Mouse (Mus musculus): Measurements from ENCODE around the gene Gm11559.
"Not testable (repeated sequence)": the region's sequence is repeated elsewhere in the genome, so short reads cannot be mapped to it uniquely, and the experiment has no call there.

Gene Gm11559

GRCm38 (mm10) chr11:99864176-99864575 is at the start of gene Gm11559:
Gene Gm11559 (plus strand): TSS chr11:99864476.
- not testable (repeated sequence) for DNase-seq (ENCODE audit: extremely low spot score, low read depth, low spot score)

- DNase-seq (ENCODE audit: extremely low spot score, low read depth, low spot score), result not testable (repeated sequence)
Measured at GRCm38 (mm10) chr11:99815566-99815965, 48.7 kb upstream of the Gm11559 start, which contains the start of gene Gm11564. Gene Gm11564 (minus strand): TSS chr11:99815666.

GRCm38 (mm10) chr11:99837966-99838365 is 26.3 kb upstream of the Gm11559 start, which contains the start of gene 2300003K06Rik:
Gene 2300003K06Rik (minus strand): TSS chr11:99838066.
- DNase-seq (ENCODE audit: extremely low spot score, low read depth, low spot score), result no peak

GRCm38 (mm10) chr11:99842185-99842584 is 22.1 kb upstream of the Gm11559 start:
- no peak for DNase-seq (ENCODE audit: extremely low spot score, low read depth, low spot score)

- DNase-seq (ENCODE audit: extremely low spot score, low read depth, low spot score), result no peak
Measured at GRCm38 (mm10) chr11:99846746-99847145, 17.5 kb upstream of the Gm11559 start.

GRCm38 (mm10) chr11:99851508-99851907 is 12.8 kb upstream of the Gm11559 start, which contains the start of gene Krtap4-16:
Gene Krtap4-16 (minus strand): TSS chr11:99851608.
- no peak for DNase-seq (ENCODE audit: extremely low spot score, low read depth, low spot score)

- DNase-seq (ENCODE audit: extremely low spot score, low read depth, low spot score), result no peak
Measured at GRCm38 (mm10) chr11:99854121-99854520, 10.2 kb upstream of the Gm11559 start.

GRCm38 (mm10) chr11:99857617-99858016 is 6.7 kb upstream of the Gm11559 start, which contains the start of gene Gm11568:
Gene Gm11568 (plus strand): TSS chr11:99857917.
- no peak for DNase-seq (ENCODE audit: extremely low spot score, low read depth, low spot score)

GRCm38 (mm10) chr11:99858761-99859160 is 5.5 kb upstream of the Gm11559 start:
- DNase-seq (ENCODE audit: extremely low spot score, low read depth, low spot score), result no peak

GRCm38 (mm10) chr11:99873089-99873488 is 8.8 kb downstream of the Gm11559 start, which contains the start of gene Krtap9-1:
Gene Krtap9-1 (plus strand): TSS chr11:99873389.
- DNase-seq (ENCODE audit: extremely low spot score, low read depth, low spot score), result not testable (repeated sequence)

- not testable (repeated sequence) for DNase-seq (ENCODE audit: extremely low spot score, low read depth, low spot score)
Measured at GRCm38 (mm10) chr11:99878887-99879286, 14.6 kb downstream of the Gm11559 start, which contains the start of gene Gm11567. Gene Gm11567 (plus strand): TSS chr11:99879187.

- DNase-seq (ENCODE audit: extremely low spot score, low read depth, low spot score), result no peak
Measured at GRCm38 (mm10) chr11:99907620-99908019, 43.3 kb downstream of the Gm11559 start, which contains the start of gene Krtap31-1. Gene Krtap31-1 (plus strand): TSS chr11:99907920.

GRCm38 (mm10) chr11:99914451-99914850 is 50.2 kb downstream of the Gm11559 start, which contains the start of gene Gm11565:
Gene Gm11565 (plus strand): TSS chr11:99914751.
- DNase-seq (ENCODE audit: extremely low spot score, low read depth, low spot score), result no peak

All from hindlimb bud, embryonic 11.5 days (tissue).